Mouse (Mus musculus): ENCODE results near the gene Parp4.

GRCm38 (mm10) chr14:56685426-56685825, 110.0 kb downstream of the Parp4 start:
- no peak for TF ChIP-seq GATA1 (IDR thresholded peaks at IDR 0.05; ENCODE audit: low read length)
- no peak for TF ChIP-seq TAL1 (IDR thresholded peaks at IDR 0.05; ENCODE audit: low read length)
